Mouse (Mus musculus) gastrocnemius, postnatal 10 days (tissue): ENCODE measurements around the gene Lep. TPM values are rescaled to one million over a fixed set of nuclear protein-coding genes. Genes with fewer than 3 reads are reported as not detected.

Experiments used
- DNase-seq: peaks from one replicate; pipeline ENCODE4 v3.0.0; 2021; ENCODE audit warnings: mixed read lengths
- total RNA-seq, 2 experiments: library from RNA; stranded (reverse); gene quantifications; 2 replicates each; pipeline ENCODE4 v1.2.3; 2021

Lep gene
- total RNA-seq, 2 experiments from 2014 or later = 1.1 to 2.0 TPM

DNA sequence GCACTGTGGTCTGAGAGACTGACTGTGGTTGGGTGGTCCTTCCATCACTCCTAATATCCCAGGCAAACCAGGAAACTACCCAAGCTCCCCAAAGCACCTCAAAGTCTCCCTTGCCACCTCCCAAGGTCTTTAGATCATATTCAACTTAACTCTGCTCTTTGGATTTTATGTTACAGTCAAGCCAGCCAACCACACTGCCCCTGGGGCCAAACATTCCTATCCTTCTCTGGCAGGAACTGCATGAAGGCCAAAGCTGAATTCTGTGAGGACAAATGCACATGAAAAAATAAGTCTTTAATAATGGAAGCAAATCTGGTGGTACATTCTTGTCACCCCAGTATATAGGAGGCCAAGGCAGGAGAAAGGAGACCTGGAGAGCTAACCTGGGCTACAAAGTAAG is 16.0 kb upstream of the Lep start:
- DNase-seq = no peak

DNA sequence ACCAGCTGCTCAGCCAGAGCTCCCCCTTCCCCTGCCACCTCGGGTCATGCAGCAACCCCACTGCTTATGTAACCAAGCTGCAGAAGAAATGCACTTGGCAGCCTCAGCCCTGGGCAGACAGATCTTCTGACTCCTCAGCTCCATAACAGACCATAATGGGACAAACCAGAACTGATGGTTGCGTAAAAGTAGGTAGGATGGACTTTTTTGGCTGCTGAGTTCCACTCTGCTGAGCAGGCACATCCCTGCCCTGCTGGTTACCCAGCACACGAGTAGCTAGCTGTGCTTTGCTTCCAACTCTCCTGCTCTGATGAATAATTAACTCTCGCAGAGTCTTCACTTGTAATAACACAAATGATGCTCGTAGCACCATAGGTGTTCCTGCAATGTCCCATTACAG is 10.1 kb upstream of the Lep start:
- no peak for DNase-seq

DNA sequence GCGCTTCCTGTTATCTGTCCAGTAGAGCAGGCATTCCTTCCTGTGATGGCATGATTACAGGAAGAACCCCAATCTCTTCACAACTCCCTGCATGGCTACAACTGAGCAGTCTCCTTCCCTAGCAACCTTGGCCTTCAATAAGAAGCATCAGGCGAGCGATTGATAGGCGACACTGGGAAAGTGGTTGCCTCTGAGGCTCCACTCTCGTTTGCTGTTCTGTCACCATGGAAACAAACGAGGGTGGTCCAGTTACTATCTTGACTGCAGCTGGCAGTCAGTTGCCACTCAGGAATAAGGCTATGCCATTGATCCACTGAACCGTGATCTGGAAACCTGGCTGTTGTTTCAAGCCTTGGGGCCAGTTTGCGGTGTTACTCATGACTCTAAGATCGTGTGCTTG is 7.8 kb upstream of the Lep start:
- DNase-seq = no peak

DNA sequence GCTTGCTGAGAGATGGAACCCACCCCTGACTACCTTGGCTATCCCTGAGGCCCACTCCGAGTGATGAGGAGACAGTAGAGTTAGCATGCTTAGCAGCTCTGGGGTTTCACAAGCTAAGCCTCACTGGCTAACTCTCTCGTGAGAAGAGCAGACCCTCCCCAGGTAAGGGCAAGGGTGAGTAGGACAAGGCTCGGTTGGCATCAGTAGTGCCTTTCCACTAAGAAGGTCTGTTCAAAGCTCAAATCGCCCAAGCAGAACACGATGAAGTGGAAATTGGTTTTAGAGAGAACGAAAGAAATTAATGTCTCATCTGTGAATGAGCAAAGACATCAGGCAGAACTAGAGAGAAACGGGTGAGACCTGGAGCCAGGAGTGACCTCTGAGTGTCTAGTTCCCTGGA is 6.8 kb upstream of the Lep start:
- DNase-seq = no peak

DNA sequence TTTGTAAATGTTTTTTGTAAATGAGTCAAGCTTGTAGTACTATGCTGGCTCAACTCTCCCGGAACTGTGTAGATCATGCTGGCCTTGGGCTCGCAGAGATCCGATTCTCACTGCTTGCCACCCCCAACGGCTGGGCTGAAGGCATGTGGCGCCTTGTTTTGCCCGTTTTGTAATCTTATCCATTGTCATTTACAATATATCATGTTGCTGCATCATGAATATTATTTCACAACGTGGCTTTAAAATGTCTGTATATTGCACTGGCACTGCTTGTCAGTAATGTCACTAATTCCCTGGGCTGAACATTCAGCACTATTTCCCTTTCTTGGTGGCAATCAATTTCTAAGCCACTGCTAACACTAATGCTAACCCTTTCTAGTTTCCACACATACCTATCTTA is 3.6 kb upstream of the Lep start:
- DNase-seq = no peak

DNA sequence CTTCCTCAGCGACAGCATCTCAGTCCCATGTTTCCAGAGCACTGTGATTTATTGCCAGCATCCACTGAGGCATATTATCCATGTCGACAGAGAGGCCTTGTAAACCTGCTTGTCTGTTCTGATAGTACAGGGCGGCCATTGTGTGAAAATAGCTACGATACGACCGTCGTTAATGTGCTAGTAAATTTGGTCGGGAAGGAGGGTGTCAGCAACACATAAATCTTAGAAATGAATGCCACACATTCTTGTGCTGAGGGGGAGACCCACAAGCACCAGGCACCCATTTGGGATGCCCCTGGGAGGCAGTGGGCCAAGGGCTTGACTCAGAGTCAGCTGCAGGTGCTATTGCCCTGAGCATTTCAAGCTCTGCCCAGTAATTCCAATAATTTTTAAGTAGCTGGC is 6.4 kb downstream of the Lep start:
- no peak for DNase-seq

DNA sequence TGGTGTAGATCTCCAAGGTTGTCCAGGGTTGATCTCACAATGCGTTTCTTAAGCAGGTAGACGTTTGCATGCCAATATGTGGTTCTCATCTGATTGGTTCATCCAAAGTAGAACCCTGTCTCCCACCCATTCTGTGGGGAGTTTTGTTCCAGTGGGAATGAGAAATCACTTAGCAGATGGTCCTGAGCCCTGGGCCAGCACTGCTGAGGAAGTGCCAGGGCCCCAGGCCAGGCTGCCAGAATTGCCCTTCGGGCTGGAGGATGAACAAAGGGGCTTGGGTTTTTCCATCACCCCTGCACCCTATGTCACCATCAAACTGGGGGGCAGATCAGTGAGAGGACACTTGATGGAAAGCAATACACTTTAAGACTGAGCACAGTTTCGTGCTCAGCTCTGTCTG is 12.2 kb downstream of the Lep start:
- DNase-seq = no peak

DNA sequence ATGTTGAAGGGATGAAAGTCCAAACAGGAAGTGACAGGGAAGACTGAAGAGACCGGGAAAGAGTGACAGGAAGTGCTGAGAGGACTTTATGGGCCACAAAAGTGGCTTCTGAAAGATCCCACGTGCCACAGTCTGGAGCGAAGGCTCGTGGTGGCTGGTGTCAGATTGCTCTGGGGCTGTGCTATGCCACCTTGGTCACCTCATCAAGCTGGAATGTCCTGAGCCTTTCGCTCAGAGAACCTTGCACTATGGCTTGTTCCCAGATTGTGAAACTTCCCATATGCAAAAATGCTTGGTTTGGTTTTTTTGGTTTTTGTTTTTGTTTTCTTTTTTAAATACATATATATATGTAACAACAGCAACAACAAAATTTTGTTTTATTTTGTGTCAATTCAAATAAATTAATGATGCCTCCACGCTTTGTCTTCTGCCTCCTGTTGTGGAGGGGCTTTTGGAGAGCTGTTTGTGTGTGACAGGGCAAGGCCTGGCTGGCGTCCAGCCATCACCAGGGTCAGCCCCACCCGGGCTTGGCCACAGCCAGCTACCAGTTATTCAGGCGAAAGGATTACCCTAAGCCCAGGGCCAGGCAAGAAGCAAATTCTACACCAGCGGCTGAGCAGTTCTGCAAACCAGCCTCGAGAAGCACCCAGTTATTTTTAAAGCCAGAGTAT is 13.6 kb downstream of the Lep start:
- no peak for DNase-seq

DNA sequence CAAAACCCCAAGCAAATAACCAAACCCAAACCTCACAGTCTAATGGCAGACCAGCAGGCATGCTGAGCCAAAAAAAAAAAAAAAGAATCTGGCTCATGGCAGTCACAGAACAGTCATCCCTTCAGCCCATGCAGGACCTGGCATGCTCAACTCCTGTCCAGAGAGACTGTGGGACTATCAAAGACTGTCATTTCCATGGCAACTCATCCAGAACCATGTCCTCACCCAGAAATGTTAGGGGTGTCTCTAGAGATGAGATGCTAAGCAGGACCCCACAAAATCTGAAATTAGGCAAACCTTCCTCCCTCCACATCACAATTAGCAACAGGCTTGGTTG is 14.1 kb downstream of the Lep start:
- no peak for DNase-seq

DNA sequence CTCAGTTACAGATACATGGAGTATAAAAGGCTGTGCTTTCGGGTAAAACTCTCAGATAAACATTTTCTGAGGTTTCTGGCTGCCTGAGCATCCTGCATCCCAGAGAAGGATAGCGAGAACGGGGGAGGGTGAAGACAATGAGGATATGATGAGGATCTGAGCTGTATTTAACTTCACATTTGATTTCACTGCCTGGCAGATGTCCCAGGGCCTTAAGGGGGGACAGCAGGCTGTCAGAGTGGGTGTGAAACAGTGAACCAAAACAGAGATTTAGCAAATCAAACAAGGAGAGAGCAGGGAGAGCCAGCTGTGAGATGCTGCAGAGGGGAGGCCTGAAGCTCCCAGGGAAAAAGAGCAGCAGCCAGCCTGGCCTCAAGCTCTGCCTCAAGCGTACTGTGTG is 19.3 kb downstream of the Lep start:
- no peak for DNase-seq

DNA sequence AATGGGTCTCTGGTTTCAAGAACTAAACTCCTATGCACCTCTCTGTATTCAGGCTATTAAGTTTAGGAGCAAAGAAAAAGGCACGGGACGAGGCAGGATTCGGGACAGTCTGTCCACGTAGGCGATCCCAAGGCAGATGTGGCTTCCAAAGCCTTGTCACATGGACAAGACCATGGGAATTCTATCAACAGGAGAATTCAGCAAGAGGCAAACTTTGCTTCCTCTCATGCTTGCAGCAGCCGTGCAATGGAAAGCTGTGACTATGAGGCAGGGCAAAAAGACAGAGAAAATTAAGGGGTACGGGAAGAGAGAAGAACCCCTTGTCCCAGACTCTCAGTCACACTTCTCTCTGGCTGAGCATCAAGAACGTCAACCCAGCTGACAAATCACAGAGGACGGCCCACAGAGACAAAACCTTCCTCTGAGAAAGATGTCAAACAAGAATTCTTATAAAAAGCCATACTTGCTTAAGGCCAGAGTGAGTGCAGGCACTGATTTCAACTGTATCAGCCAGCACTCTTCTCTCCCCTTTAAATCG is 21.9 kb downstream of the Lep start:
- DNase-seq = no peak

DNA sequence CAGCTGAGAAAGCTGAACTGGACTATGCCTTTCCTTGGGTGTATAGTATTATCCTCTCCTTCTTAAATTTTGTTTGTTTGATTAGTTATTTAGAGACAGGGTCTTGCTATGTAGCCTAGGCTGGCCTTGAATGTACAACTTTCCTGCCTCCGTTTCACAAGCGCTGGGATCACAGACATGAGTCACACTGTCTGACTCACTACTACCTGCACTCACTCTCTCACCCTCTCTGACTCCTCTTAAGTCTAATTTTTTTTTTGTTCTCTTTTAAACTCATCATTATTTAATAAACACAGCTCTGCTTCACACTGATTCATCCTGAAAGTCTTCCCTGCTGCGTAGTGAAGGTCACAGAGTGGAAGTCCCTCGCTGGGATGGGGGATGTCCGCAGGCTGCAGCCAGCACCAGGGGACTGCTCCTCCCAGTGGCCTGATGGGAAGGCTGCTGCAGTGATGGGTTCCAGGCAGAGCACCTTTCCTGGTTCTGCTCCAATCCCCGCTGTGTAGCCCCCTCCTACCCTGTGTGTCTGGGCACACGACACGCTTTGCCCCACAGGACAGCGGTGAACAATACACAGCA is 22.8 kb downstream of the Lep start:
- DNase-seq = no peak

DNA sequence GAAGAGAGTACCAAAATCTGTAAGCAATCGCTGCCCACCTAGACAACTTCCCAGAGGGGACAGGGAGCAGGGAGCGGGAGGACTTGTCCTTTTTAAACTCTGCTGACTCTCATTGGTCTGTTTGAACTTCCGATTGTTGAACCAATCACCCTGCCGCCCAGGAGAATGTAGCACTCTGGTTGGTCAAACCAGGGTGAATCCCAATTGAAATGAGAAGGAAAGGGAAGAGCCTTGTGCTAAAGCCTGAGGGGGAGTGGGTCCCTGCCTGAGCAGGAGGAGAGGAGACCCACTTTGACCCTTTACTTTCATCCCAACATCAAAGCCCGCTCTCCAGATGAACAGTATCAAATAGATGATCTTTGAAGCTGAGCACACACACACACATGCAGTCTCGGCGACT is 24.4 kb downstream of the Lep start:
- no peak for DNase-seq

DNA sequence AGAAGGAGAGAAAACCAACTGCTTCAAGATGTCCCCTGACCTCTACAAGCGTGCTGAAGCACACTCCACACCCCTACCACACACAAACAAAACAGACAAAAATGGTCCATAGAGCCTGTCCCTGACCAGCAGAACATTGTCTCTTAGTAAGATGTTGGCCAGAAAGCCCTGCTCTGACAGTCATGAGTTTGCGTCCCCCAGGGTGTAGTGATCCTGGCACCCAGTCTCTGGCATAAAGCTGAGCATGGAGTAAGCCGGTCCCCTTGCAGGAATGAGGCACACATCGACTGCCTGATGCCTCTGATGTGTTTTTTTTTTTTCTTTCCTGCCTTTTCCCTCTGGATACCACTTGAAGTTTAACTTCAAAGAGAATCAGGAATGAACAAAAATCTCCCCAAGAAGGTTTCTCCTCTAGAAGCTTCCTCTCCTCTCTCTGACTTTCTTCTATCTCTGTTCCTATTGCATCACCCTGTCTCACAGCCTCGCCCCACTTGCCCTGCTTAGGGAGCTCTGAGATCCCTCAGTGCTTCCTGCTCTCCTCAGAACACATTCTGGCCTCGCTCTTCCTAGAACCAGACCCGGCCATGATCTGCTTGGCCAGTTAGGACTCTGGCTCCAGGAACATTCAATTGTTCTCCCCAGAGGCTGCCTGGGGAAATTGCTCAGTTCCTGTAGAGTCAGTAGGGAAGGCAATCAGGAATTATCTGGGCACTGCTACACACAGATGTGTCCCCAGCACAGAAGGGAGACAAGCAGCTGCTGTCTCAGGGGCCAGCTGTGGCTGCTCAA is 28.1 kb downstream of the Lep start:
- no peak for DNase-seq

DNA sequence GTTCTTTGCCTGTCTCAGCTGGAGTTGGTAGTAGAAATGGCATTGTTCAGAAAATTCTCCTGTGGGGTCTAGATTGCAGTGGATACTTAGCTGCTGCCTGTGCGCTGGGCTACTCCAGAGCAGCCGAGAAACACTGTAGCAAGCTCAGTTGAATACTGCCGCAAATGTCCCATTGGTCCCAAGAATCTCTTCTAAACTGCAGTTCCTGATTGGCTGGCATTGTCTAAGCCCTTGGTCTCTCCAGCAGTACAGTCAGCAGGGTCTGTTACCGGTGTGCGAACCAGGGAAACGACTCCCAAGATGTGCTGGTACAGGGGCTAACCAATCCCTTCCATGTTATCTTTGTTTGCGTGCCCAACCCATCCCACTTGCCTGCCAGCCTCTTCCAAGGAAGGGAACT is 32.2 kb downstream of the Lep start:
- no peak for DNase-seq

DNA sequence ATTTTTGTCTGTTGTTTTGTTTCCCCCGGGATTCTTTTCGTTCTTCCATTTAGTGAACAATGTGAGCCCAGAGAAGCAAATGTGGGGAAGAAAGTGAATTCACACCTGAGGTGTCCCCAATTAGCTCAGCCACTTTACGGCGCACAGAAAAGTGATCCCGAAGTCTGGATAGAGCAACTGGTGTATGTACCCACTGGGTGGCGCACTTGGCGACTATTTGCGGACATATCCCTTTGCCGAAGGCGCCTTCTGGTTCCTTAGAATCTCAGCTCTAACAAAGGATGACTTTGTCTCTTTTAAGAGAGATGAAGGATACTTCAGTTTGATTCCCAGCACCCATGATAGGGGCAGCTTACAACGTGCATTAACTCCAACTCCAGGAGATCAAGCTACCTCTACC is 32.9 kb downstream of the Lep start:
- peak; percentile 20 for DNase-seq

DNA sequence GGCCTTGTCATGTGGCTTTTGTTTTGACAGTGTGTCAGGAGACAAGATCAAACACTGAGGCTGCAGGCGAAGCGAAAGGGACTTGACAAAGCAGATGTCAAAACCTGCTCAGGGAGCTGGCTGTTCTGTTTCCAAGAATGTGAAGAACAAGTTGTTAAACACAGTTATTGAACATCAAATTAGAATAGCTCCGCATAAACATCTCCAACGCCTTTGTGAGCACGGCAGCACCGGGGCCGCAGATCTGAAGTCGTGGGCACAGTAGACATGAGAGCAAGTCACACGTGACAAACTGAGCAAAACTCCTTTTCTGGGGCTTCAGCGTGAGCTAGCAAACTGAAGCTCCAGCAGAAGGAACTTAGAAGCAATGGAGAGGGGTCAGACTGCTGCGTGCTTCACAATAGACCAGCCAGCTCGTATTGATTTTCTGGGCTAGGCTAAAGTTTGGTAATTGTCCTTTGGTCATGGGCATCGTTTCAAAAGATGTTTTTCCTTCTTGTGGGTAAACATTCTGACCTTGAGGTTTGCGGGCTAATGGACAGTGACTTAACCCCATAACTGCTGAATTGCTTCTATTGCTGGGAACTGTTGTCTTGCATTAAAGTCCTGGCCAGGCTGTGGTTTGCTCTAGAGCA is 39.6 kb downstream of the Lep start:
- no peak for DNase-seq

DNA sequence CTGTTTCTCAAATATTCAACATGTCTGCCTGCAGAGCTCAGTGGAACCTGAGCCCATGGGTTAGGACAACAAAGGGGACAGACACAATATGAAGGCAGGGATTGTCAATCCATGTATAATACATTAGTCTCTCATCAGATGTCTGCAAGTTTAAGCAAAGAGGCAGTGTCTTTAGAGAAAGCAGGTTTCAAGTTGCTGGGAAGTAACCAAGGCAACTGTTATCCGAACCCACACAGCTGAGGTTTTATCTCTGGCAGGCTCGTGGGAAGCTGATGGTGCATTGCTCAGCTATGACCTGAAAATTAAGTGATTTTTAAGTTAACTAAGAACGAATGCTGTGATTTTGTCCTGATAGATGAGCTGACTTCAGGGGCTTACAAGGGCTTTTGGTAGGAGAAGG is 40.4 kb downstream of the Lep start:
- DNase-seq = no peak

DNA sequence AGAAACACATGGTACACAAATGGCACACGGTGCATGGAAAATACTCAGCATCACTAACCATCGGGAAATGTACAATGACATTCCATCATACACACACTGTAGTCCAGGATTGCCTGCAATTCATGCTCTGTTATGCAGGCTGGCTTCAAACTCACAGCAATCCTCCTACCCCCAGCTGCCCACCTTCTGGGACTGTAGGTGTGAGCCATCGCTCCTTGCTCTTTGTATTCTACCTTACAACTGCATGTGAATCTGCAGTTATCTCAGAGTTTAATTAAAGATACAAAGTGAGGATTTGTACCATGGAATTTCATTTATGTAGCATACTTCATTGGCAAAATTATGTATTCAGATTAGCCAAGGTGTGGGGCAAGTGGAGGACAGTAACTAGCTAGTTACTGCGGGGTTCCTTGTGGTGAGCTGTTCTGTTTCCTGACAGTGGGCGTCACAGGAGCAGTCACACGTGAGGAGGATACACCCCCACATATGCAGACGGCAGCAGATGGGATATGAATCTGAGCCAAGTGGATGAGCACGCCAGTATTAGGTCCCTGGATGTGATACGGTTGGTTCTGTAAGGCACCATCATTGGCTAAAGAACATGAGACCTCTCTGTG is 41.3 kb downstream of the Lep start:
- no peak for DNase-seq

DNA sequence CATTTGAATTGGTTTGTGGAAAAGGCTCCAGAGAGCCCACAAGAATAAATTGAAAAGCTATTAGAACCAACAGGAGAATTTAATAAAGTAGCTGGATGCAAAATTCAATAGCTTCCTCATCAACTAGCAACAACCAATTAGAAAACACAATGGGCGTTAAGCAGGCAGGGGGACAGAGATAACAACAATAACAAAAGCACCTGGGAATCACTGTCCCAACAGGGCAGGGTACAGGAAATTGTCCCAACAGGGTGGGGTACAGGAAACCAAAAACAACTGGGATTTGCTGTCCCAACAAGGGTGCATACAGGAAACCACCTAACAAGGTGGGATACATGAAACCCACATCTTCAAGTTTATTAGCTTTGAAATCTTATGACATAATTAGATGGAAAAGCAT is 48.4 kb downstream of the Lep start:
- DNase-seq = no peak

DNA sequence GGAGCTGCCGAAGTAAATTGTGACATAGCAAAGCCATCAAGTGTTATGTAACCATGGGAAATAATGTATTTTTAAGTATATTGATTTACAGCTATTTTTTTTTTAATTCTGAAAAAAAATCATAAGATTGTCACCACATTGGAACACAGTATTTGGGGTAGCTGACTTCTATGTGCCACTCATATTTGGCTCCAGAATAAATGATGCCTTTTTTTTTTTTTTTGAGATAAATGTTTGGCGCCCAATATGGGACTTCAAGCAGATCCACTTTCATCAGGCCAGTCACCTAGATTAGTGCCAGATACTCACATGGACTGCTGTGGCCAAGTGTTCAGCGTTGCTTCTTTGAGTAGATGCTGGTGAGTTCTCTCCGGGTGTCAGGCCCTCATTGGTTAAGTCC is 51.5 kb downstream of the Lep start:
- DNase-seq = no peak

DNA sequence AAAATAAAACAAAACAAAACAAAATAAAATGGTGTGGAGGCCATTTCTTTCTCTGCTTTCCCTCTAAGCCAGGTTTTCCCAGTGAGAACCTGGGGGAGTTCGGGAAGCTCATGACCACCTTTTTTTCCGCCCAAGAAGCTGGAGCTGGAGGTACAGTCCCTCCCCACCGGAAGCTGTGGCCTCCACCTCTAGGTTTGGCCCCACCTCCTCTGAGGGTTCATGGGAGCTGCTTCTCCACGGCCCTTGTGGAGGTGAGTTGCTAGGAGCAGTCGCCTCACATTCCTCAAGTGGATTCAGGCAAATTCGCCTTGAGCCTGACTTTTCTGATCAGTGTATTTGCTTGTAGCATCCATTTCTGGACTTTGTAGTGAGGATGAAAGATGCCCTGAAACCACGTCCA is 55.7 kb downstream of the Lep start:
- no peak for DNase-seq
